Mouse (Mus musculus) heart, embryonic 12.5 days (tissue): Measurements from ENCODE around the gene Nrros. TPM values are rescaled to one million over a fixed set of nuclear protein-coding genes. Genes with fewer than 3 reads are reported as not detected.

ENCODE experiments used
- ATAC-seq: fragments of 200-750 bp; cut with Nextera tagmentation; 2 replicates; pipeline ENCODE4 v1.8.0; 2017; ENCODE audit warnings: moderate TSS enrichment, moderate library complexity; ENCODE audit not compliant: insufficient number of reproducible peaks, low FRiP score
- H3K27ac ChIP-seq: fragments of 300-500 bp; sonication (generic); 2 replicates; pipeline ENCODE4 v1.5.1; 2016; ENCODE audit warnings: mild to moderate bottlenecking, moderate library complexity; ENCODE audit not compliant: poor library complexity, severe bottlenecking
- H3K27me3 ChIP-seq: fragments of 300-500 bp; sonication (generic); replicated peaks from 2 replicates; pipeline ENCODE4 v1.6.1; 2016; ENCODE audit warnings: mild to moderate bottlenecking, moderate library complexity
- H3K36me3 ChIP-seq: fragments of 300-500 bp; sonication (generic); 2 replicates; pipeline ENCODE4 v1.6.1; 2016; ENCODE audit warnings: mild to moderate bottlenecking, moderate library complexity
- H3K4me1 ChIP-seq: fragments of 300-500 bp; sonication (generic); replicated peaks from 2 replicates; pipeline ENCODE4 v1.6.1; 2016; ENCODE audit warnings: mild to moderate bottlenecking
- H3K4me2 ChIP-seq: fragments of 300-500 bp; sonication (generic); 2 replicates; pipeline ENCODE4 v1.6.1; 2016; ENCODE audit warnings: mild to moderate bottlenecking, moderate library complexity
- H3K4me3 ChIP-seq: fragments of 300-500 bp; sonication (generic); 2 replicates; pipeline ENCODE4 v1.5.1; 2016; ENCODE audit warnings: mild to moderate bottlenecking
- H3K9ac ChIP-seq: fragments of 300-500 bp; sonication (generic); 2 replicates; pipeline ENCODE4 v1.6.1; 2016; ENCODE audit warnings: mild to moderate bottlenecking, moderate library complexity
- H3K9me3 ChIP-seq: fragments of 300-500 bp; sonication (generic); replicated peaks from 2 replicates; pipeline ENCODE4 v1.6.1; 2016; ENCODE audit warnings: mild to moderate bottlenecking, moderate library complexity
- WGBS: fragments of 180-500 bp; shearing (Covaris S2); methylation state at CpG from one replicate; pipeline ENCODE4 v1.1.7; 2016; 5-methylcytosine and 5-hydroxymethylcytosine counted together
- polyA plus RNA-seq: library from polyadenylated mRNA; unstranded; fragments of >200 nt; fragmentation: Nextera tagmentation; extraction: Ambion mirVana; gene quantifications from 2 replicates; pipeline ENCODE4 v1.2.1, GENCODE M21; 2016

Gene Nrros
- polyA plus RNA-seq, 1 experiment from 2014 or later = 6.1 TPM

- no peak for ATAC-seq
Observed at GRCm38 (mm10) chr16:32114968-32115695, 50.3 kb downstream of the Nrros start.

DNA sequence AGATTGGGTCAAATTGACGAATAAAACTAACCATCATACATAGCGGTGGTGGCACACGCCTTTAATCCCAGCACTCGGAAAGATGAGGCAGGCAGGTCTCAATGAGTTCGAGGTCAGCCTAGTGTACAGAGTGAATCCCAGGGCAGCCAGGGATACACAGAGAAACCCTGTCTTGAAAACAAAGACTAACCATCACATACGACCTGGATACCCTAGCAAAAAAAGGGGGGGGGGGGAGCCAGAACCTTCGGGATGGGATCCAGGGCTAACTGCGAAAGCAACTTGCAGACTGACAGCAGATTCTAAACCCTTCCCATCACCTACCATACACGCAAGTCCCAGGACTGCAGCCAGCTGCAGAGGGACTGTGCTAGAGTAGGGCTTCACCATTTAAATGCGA, 51.0 kb downstream of the Nrros start:
- Histone ChIP-seq H3K4me2 (no peak overlapping the region), H3K36me3 (peaks cover 8% of the 10 kb centered on the region; the same call in 1 of the 2 replicates), H3K9ac (no peak overlapping the region), H3K9me3 (no peaks in the 10 kb centered on the region), H3K4me1 (peaks cover 5% of the 10 kb centered on the region), H3K27ac (no peak overlapping the region), H3K27me3 (no peaks in the 10 kb centered on the region), H3K4me3 (no peak overlapping the region)
- ATAC-seq = no peak
- WGBS = 84% methylated on average over 10 of the region's 10 CpGs

More at GRCm38 (mm10) chr16:32114968-32115695, 50.3 kb downstream of the Nrros start:
- H3K36me3 ChIP-seq = peaks cover 7% of the 10 kb centered on the region; the same call in 1 of the 2 replicates
- no peaks in the 10 kb centered on the region for H3K27me3 ChIP-seq
- no peaks in the 10 kb centered on the region for H3K9me3 ChIP-seq
- H3K9ac ChIP-seq = no peak overlapping the region
- 17% methylated on average over 15 of the region's 15 CpGs for WGBS
- no peak overlapping the region for H3K4me3 ChIP-seq
- H3K4me1 ChIP-seq = peaks cover 5% of the 10 kb centered on the region
- peak overlapping the region; percentile 18; the same call in 1 of the 2 replicates for H3K4me2 ChIP-seq
- no peak overlapping the region for H3K27ac ChIP-seq

- 46% methylated on average over 23 of the region's 23 CpGs for WGBS
- Histone ChIP-seq H3K4me2 (peak overlapping the region; percentile 45), H3K36me3 (peaks cover 8% of the 10 kb centered on the region; the same call in 1 of the 2 replicates), H3K27me3 (no peaks in the 10 kb centered on the region), H3K9ac (no peak overlapping the region), H3K4me3 (no peak overlapping the region), H3K9me3 (no peaks in the 10 kb centered on the region), H3K27ac (peak overlapping the region; percentile 36; the same call in 1 of the 2 replicates), H3K4me1 (peaks cover 5% of the 10 kb centered on the region)
- ATAC-seq = peak; percentile 74
Observed at GRCm38 (mm10) chr16:32113541-32114218, 51.7 kb downstream of the Nrros start.

DNA sequence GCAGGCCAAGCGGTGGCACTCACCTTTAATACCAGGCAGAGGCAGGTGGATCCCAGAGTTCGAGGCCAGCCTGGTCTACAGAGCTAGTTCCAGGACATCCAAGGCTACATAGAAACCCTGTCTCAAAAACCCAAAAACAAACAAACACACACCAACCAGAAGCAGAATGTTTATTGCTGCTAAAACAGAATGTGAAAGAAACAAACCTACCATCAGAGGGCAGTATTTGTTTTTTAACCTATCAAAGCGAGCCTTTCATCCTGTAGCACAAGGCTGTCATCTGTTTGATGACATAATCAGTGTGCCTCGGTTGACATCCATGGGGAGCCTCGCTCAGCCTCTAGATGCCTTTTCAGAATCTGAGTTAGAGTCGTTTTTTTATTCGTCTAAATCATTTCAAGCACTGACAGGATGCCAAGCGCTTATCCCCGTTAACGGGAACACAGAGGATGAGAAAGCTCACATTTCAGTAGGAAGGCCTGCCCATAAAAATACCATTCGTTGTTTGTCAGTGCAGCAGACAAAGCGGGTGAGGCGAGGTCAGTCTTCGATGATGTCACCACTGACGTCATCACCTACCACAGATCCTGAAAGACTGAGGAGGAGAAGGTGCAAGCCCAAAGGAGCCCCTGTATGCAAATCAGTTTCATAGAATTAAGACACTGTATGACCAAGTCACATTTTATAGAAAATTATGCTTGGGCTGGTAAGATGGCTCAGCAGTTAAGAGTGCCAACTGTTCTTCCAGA, 54.3 kb downstream of the Nrros start:
- H3K4me2 ChIP-seq = no peak overlapping the region
- H3K36me3 ChIP-seq = peaks cover 28% of the 10 kb centered on the region
- no peak overlapping the region for H3K27ac ChIP-seq
- H3K4me1 ChIP-seq = peaks cover 5% of the 10 kb centered on the region
- H3K4me3 ChIP-seq = no peak overlapping the region
- H3K27me3 ChIP-seq = no peaks in the 10 kb centered on the region
- 74% methylated on average over 15 of the region's 15 CpGs for WGBS
- ATAC-seq = no peak
- H3K9me3 ChIP-seq = no peaks in the 10 kb centered on the region
- no peak overlapping the region for H3K9ac ChIP-seq

DNA sequence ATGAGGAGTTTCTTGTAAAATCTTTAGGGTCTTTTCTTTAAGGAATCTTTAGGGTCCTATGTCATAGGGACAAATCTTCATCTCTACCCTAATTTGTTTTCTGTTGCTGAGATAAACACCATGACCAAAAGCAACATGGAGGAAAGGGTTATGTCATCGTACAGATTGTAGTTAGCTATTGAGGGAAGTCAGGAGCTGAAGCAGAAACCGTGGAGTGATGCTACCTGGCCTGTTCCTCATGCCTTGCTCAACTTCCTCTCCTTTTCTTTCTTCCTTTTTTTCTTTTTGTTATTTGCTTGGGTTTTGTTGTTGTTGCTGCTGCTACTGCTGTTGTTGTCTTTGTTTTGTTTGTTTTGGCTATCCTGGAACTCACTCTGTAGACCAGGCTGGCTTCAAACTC, 56.8 kb downstream of the Nrros start:
- Histone ChIP-seq H3K4me3 (no peak overlapping the region), H3K27ac (no peak overlapping the region), H3K4me1 (no peaks in the 10 kb centered on the region), H3K27me3 (no peaks in the 10 kb centered on the region), H3K4me2 (no peak overlapping the region), H3K9ac (no peak overlapping the region), H3K9me3 (peaks cover 2% of the 10 kb centered on the region; the same call in 1 of the 2 replicates), H3K36me3 (peaks cover 46% of the 10 kb centered on the region)
- WGBS = 79% methylated on average over 2 of the region's 2 CpGs
- ATAC-seq = no peak

GRCm38 (mm10) chr16:32108170-32108569, 57.2 kb downstream of the Nrros start:
- peaks cover 2% of the 10 kb centered on the region; the same call in 1 of the 2 replicates for H3K9me3 ChIP-seq
- H3K4me1 ChIP-seq = no peaks in the 10 kb centered on the region
- H3K27me3 ChIP-seq = no peaks in the 10 kb centered on the region
- H3K36me3 ChIP-seq = peaks cover 50% of the 10 kb centered on the region
- no peak overlapping the region for H3K27ac ChIP-seq
- H3K4me3 ChIP-seq = no peak overlapping the region
- WGBS = 76% methylated on average over 7 of the region's 7 CpGs
- no peak overlapping the region for H3K4me2 ChIP-seq
- no peak overlapping the region for H3K9ac ChIP-seq
- ATAC-seq = no peak

- H3K27me3 ChIP-seq = no peaks in the 10 kb centered on the region
- H3K4me3 ChIP-seq = no peak overlapping the region
- no peak overlapping the region for H3K9ac ChIP-seq
- no peaks in the 10 kb centered on the region for H3K4me1 ChIP-seq
- 81% methylated on average over 12 of the region's 12 CpGs for WGBS
- H3K9me3 ChIP-seq = peaks cover 2% of the 10 kb centered on the region; the same call in 1 of the 2 replicates
- H3K27ac ChIP-seq = no peak overlapping the region
- ATAC-seq = no peak
- H3K4me2 ChIP-seq = no peak overlapping the region
- peaks cover 57% of the 10 kb centered on the region for H3K36me3 ChIP-seq
Observed at GRCm38 (mm10) chr16:32107342-32108045, 57.9 kb downstream of the Nrros start.

DNA sequence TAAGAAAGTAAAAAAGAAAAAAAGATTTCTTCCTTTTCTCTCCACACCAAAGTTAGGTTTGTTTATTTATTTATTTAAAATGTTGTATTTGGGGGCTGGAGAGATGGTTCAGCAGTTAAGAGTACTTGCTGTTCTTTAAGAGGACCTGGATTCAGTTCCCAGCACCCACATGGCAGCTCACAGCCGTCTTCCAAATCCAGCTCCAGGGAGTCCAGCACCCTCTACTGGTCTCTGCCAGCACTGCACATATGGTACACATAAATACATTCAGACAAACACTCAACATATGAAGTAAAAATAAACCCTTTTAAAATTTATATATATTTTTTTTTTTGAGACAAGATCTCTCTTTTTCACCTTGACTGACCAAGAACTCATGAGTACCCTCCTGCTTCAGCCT, 59.7 kb downstream of the Nrros start:
- Histone ChIP-seq H3K9ac (no peak overlapping the region), H3K27me3 (no peaks in the 10 kb centered on the region), H3K4me1 (no peaks in the 10 kb centered on the region), H3K4me2 (no peak overlapping the region), H3K4me3 (no peak overlapping the region), H3K27ac (no peak overlapping the region), H3K9me3 (peaks cover 2% of the 10 kb centered on the region; the same call in 1 of the 2 replicates), H3K36me3 (peaks cover 60% of the 10 kb centered on the region)
- WGBS = 95% methylated on average over 1 of the region's 1 CpGs
- no peak for ATAC-seq

DNA sequence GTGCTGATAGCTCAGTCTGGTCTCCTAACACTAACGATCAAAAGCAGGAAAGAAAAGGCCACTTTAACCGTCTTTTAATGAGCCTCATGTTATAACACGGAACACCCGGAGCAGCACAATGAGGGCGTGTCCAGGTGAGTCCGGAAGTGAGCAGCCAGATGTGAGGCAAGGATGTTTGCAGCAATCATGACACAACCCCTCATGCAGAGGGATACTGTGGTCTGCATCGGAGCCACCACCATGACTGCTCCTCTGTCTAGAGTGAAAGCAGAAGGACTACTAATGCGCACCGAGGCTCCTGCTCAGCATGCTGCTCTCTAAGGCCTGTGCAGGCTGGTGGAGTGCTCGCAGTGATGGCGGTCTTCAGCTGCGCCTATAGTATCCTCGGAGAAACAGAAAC, 63.1 kb downstream of the Nrros start:
- no peak for ATAC-seq
- Histone ChIP-seq H3K9ac (no peak overlapping the region), H3K27me3 (no peaks in the 10 kb centered on the region), H3K27ac (no peak overlapping the region), H3K4me2 (no peak overlapping the region), H3K4me3 (no peak overlapping the region), H3K36me3 (peaks cover 45% of the 10 kb centered on the region), H3K9me3 (peaks cover 2% of the 10 kb centered on the region; the same call in 1 of the 2 replicates), H3K4me1 (peaks cover 12% of the 10 kb centered on the region)
- WGBS = 92% methylated on average over 13 of the region's 13 CpGs

- peak within 1 kb of the TSS; percentile 89 for H3K9ac ChIP-seq
- peak within 1 kb of the TSS; percentile 82 for H3K27ac ChIP-seq
- no peaks in the 10 kb centered on the region for H3K9me3 ChIP-seq
- peak within 1 kb of the TSS; percentile 73 for H3K4me2 ChIP-seq
- ATAC-seq = peak; percentile 94
- peaks cover 35% of the 10 kb centered on the region for H3K36me3 ChIP-seq
- H3K27me3 ChIP-seq = no peaks in the 10 kb centered on the region
- WGBS = under 1% methylated on average over 34 of the region's 34 CpGs
- H3K4me1 ChIP-seq = peaks cover 12% of the 10 kb centered on the region
- peak within 1 kb of the TSS; percentile 82 for H3K4me3 ChIP-seq
Observed at GRCm38 (mm10) chr16:32099638-32100150, 65.7 kb downstream of the Nrros start, which contains the start of the genes Pigx and Cep19. Pigx (minus strand) TSS chr16:32099740. Cep19 (plus strand) TSS chr16:32099800.
